20 mouse cellular contexts compared by ENCODE assay signal in the genomic region with DNA sequence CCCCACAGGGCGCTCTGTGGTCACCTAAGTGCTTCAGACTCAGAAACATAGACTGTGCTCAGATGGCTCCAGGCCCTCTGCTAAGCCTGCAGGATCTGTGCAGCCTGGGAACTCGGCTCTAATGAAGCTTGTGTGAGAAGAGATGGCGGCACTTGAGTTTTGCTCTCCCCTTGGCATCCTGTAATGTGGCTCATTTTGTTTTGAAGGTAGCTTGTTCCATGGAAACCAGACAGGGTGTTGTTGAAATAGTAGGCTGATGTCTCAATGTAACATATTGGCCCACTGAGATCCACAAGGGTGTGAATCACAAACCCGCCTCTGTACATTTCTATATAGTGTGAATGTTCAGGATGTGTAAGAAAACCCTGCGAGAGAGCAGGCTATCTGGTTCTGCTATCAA.
DNase-seq lines count a peak whose midpoint lies in the region; ATAC-seq lines count a peak whose summit lies in the region.
"Had no signal": no experiment of that assay in that cellular context is flagged by ENCODE, and none has a peak within 500 bp of the region (broad histone marks: within the 10 kb centered on the region; RNA-seq: fewer than 3 reads in every experiment).

No protein-coding gene starts in this region.

- no peak overlapping the region for H3K4me3 ChIP-seq in forebrain, embryonic 14.5 days (ENCODE audit: low read depth, low read length)
- H3K4me3 ChIP-seq in forebrain, embryonic 11.5 days (ENCODE audit: low read depth, low read length) = no peak overlapping the region
- H3K4me3 ChIP-seq: embryonic facial prominence, embryonic 15.5 days; kidney, embryonic 15.5 days; limb, embryonic 15.5 days had no signal

- peaks cover 11% of the 10 kb centered on the region for H3K4me1 ChIP-seq in forebrain, embryonic 14.5 days (ENCODE audit: control insufficient read depth, insufficient read depth, low read length)
- H3K4me1 ChIP-seq in forebrain, embryonic 11.5 days (replicated peaks; ENCODE audit: control insufficient read depth, insufficient read depth, low read length) = 0 out of 2 replicates have a peak, but pooled peaks cover 2% of the 10 kb centered on the region

- ATAC-seq in forebrain, embryonic 14.5 days = peak; percentile 42; the same call in 1 of the 2 replicates
- ATAC-seq in forebrain, embryonic 11.5 days (replicated peaks; ENCODE audit: low FRiP score) = no peak
- ATAC-seq: hindbrain, embryonic 16.5 days; intestine, postnatal 0 days; lung, postnatal 0 days had no signal

- no peaks in the 10 kb centered on the region for H3K27me3 ChIP-seq in forebrain, embryonic 14.5 days (replicated peaks; ENCODE audit: control insufficient read depth, insufficient read depth, low read length)
- no peaks in the 10 kb centered on the region for H3K27me3 ChIP-seq in forebrain, embryonic 11.5 days (ENCODE audit: control insufficient read depth, insufficient read depth, low read length)
- H3K27me3 ChIP-seq: embryonic facial prominence, embryonic 15.5 days; kidney, embryonic 15.5 days; limb, embryonic 15.5 days had no signal

- no peak overlapping the region for H3K4me2 ChIP-seq in forebrain, embryonic 14.5 days (ENCODE audit: low read length)
- no peak overlapping the region for H3K4me2 ChIP-seq in forebrain, embryonic 11.5 days (ENCODE audit: low read depth, low read length, severe bottlenecking)
- H3K4me2 ChIP-seq: embryonic facial prominence, embryonic 15.5 days; kidney, embryonic 15.5 days; limb, embryonic 15.5 days had no signal

- no peak for DNase-seq in forebrain, embryonic 14.5 days (ENCODE audit: low spot score)
- no peak for DNase-seq in forebrain, embryonic 11.5 days (ENCODE audit: low spot score)
- DNase-seq in heart, adult 11 months = peak; percentile 56
- no peak for DNase-seq in heart, adult 8-10 months (ENCODE audit: low spot score)
- DNase-seq in right cerebral cortex, adult 2 months (ENCODE audit: low spot score in 2 of 2) = peak; percentile 51 to 58
- no peak for DNase-seq in right cerebral cortex, postnatal 14 days
- no peak for DNase-seq in kidney, postnatal 4 days
- DNase-seq in liver = no peak
- DNase-seq: adrenal gland, postnatal 10 days; cerebellum, adult 11 months; cerebellum, postnatal 14 days; gastrocnemius, postnatal 25 days; midbrain, embryonic 14.5 days; thymus, postnatal 25 days had no signal

- H3K9ac ChIP-seq in forebrain, embryonic 14.5 days (ENCODE audit: low read length) = no peak overlapping the region
- H3K9ac ChIP-seq in forebrain, embryonic 11.5 days (ENCODE audit: low read length) = no peak overlapping the region
- H3K9ac ChIP-seq: embryonic facial prominence, embryonic 15.5 days; kidney, embryonic 15.5 days; limb, embryonic 15.5 days had no signal

- 72% methylated on average over 5 of the region's 5 CpGs for WGBS in forebrain, embryonic 14.5 days
- WGBS in forebrain, embryonic 11.5 days = 86% methylated on average over 5 of the region's 5 CpGs

- H3K36me3 ChIP-seq in forebrain, embryonic 14.5 days (ENCODE audit: control insufficient read depth, insufficient read depth, low read length) = no peaks in the 10 kb centered on the region
- no peaks in the 10 kb centered on the region for H3K36me3 ChIP-seq in forebrain, embryonic 11.5 days (ENCODE audit: control insufficient read depth, insufficient read depth, low read length)
- H3K36me3 ChIP-seq: embryonic facial prominence, embryonic 15.5 days; kidney, embryonic 15.5 days; limb, embryonic 15.5 days had no signal

- H3K9me3 ChIP-seq in forebrain, embryonic 14.5 days (replicated peaks; ENCODE audit: control insufficient read depth, low read length) = no peaks in the 10 kb centered on the region
- H3K9me3 ChIP-seq in forebrain, embryonic 11.5 days (ENCODE audit: control insufficient read depth, low read length) = no peaks in the 10 kb centered on the region
- H3K9me3 ChIP-seq: embryonic facial prominence, embryonic 15.5 days; kidney, embryonic 15.5 days; limb, embryonic 15.5 days had no signal

- H3K27ac ChIP-seq in forebrain, embryonic 14.5 days (ENCODE audit: low read depth, low read length) = peak overlapping the region; percentile 14; the same call in 1 of the 2 replicates
- H3K27ac ChIP-seq in forebrain, embryonic 11.5 days (ENCODE audit: low read depth, low read length) = no peak overlapping the region
- H3K27ac ChIP-seq: embryonic facial prominence, embryonic 15.5 days; kidney, embryonic 15.5 days; limb, embryonic 15.5 days had no signal

Comparison
In these comparisons a context has a peak if more than half of its experiments do, and no peak if none do; other contexts are left out.
1. DNase-seq: peak in heart, adult 11 months (single experiment) and right cerebral cortex, adult 2 months (2 of 2); none in forebrain, embryonic 14.5 days (single experiment), forebrain, embryonic 11.5 days (single experiment), heart, adult 8-10 months (single experiment), right cerebral cortex, postnatal 14 days (single experiment), kidney, postnatal 4 days (0 of 2) and liver (single experiment).